Mouse (Mus musculus) liver, postnatal 0 days (tissue): ENCODE measurements around the gene Fcgr4.
"Not testable (repeated sequence)": the region's sequence is repeated elsewhere in the genome, so short reads cannot be mapped to it uniquely, and the experiment has no call there.

Source experiments
- CTCF ChIP-seq: sonication (generic); IDR thresholded peaks from 2 replicates; pipeline ENCODE4 v1.5.1; 2016; ENCODE audit warnings: antibody characterized with exemption, low read depth
- EP300 ChIP-seq: IDR thresholded peaks from 2 replicates; pipeline ENCODE4 v1.6.1; 2016; ENCODE audit warnings: antibody characterized with exemption, low read depth, mild to moderate bottlenecking

DNA sequence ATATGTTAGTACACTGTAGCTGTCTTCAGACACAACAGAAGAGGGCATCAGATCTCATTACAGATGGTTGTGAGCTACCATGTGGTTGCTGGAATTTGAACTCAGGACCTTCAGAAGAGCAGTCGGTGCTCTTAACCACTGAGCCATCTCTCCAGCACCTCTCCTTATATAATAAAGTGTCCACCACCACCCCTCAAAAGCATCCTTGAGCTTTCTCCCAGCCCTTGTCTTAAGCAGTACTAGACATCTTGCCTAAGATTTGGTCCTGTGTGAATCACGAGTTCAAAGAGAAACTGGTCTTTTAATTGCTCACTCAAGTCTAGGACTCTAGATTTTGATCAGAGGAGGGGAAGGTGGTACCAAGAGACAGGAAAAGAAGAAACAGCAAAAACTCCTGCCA lies 43.4 kb upstream of the Fcgr4 start:
- not testable (repeated sequence) for TF ChIP-seq CTCF, EP300
